Mouse (Mus musculus): Measurements from ENCODE around the gene Ly6g5c. TPM values are rescaled to one million over a fixed set of nuclear protein-coding genes. Genes with fewer than 3 reads are reported as not detected.

The Ly6g5c gene
- total RNA-seq, 2 experiments from 2014 or later = not detected

DNA sequence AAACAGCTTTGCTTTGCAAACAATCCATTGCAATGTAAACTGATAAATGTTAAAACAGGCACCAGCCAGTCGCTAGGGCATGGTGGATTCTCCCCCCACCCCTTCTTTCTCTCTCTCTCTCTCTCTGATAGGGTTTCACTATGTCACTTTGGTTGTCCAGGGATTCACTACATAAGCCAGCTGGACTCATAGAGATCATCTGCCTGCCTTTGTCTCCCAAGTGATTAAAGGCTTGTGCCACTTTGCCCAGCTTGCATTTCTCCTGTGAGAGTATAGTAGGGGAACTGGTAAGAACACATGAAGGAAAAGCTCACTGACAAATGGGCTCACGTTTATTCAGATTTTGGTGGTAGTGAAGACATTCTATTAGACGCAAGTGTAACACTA, 24.1 kb downstream of the Ly6g5c start:
- no peak for DNase-seq (ENCODE audit: low spot score in 2 of 2)
- intact Hi-C loops (cut with DNase I) = no loop called here

DNA sequence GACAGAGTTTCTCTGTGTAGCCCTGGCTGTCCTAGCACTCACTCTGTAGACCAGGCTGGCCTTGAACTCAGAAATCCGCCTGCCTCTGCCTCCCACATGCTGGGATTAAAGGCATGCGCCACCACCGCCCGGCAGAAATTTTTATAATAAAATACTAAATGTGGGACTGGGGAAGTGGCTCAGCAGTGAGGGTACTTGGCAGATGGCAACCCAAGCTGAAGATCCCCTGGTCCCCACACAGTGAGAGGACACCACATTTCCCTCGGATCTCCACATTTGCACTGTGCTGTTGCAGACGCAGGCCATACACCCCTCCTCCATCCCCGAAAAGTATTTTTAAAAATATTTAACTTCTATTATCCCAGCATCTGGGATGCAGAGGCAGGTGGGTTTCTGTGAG, 25.4 kb downstream of the Ly6g5c start:
- DNase-seq (ENCODE audit: low spot score in 2 of 2) = no peak
- intact Hi-C loops (cut with DNase I) = no loop called here

DNA sequence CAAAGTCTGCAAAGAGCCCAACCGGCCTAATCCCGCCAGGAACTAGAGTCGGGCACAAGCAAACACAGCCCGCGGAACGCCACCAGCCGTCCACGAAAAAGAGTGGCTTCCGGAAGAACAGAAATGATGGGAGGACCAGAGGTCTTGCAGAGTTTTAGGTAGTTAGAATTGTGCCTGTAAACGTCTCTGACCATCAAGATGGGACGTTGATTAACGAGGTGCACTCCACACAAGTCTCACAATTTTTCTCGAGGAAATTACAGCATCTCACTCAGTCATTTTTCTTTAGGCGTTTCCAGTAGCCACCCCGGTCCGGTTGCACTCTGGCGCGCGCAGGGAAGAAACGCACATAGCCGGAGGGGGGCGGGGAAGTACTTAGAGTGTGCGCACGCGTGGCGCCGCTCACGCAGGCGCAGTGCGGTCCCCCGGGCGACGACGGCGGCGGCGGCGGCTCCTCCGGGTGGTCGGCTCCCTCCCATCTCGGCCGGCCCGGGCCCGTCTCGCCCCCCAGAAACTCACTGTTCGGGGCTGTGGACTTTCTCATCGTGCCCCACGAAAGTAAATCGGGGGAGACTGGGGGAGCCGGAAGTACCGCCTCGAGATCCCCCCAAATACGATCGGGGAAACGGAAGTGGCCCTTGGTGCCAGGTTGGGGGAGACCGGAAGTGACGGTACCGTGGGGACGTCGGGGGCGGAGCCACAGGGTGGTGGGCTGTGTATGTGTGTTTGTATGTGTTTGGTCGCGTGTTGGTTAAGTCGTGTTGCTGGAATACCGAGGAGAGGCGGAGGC, 26.9 kb downstream of the Ly6g5c start, which contains the start of gene Bag6:
Gene Bag6, plus strand, starts transcription at position 378 of the 790 bp plus-strand sequence.
- intact Hi-C loops (cut with DNase I) = no loop called here
- peak; percentile 94 to 96 for DNase-seq (ENCODE audit: low spot score in 2 of 2)

DNA sequence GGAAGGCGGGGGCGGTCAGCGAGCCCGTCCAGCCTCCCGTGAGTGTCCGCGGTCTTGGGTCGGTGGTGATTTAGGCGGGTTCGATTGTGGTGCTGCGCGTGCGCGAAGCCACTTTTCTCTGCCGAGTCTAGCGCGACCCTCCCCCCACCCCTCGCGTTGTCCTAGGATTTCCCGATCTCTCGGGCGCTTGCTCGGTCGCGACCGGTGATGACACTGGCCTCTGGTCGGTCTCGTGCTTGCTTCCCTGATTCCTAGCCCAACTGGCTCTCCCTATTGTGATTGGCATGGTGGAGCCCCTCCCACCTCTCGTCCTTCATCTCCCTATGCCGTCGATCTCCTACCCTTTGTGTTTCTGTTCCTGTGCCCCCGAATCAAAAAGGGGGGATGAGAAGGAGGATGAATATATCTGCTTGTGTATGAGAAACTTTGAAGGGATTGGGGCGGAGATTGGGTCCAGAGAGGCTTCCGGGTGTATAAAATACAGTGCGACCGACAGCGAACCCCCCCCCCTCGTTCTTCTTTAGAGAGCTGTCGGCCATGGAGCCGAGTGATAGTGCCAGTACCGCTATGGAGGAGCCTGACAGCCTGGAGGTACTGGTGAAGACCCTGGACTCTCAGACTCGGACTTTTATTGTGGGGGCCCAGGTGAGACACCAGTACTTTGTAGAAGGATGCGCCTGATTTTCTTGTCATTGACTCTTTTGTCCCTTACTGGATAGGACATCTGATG, 27.7 kb downstream of the Ly6g5c start:
- peak in 1 of 2 experiments; percentile 89 for DNase-seq (ENCODE audit: low spot score in 2 of 2)
- intact Hi-C loops (cut with DNase I) = no loop called here

DNA sequence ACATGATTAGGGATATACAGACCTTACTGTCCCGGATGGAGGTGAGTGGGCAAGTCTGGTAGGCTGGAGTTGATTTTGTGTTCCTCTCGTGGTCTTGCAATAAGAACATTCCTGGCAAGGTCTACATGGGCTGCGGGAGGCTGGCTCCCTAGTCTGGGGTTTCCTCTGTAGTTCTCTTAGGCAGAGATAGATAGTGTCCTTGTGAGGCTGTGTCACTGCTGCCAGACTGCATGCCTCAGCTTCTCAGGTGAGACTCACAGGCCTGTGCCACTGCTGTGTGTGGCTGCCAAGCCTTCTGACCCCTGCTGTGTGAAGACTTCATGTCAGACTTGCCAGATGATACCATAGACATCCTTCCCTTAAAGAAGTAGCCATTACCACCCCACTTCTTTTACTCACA, 31.2 kb downstream of the Ly6g5c start:
- intact Hi-C loops (cut with DNase I) = no loop called here

DNA sequence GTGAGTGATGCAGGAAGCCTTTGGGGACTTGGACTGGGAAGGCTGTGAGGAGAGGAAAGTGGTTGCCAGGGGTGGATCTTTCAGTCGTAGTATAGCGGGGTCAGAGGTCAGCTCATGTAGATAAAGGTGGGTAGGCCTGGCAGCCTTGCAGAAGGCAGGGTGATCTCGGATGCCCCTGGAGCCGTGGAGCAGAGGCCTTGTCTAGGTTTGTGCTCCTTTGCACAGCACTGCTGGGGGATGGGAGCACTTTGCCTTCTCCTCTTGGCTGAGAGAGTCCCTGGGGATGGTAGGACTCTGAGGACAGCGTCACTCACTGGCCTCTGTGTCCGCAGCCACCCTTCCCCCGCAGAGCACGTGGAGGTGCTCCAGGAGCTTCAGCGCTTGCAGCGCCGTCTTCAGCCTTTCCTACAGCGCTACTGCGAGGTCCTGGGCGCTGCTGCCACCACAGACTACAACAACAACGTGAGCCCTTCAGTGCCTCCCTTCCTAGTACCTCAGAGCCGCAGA, 32.5 kb downstream of the Ly6g5c start:
- DNase-seq (ENCODE audit: low spot score in 2 of 2) = no peak
- intact Hi-C loops (cut with DNase I) = loop anchor here (2.0 kb wide), 1 partner anchor 14 kb away; no protein-coding TSS in a partner anchor

More for the DNA sequence above, 31.2 kb downstream of the Ly6g5c start:
- no peak for DNase-seq (ENCODE audit: low spot score in 2 of 2)

DNA sequence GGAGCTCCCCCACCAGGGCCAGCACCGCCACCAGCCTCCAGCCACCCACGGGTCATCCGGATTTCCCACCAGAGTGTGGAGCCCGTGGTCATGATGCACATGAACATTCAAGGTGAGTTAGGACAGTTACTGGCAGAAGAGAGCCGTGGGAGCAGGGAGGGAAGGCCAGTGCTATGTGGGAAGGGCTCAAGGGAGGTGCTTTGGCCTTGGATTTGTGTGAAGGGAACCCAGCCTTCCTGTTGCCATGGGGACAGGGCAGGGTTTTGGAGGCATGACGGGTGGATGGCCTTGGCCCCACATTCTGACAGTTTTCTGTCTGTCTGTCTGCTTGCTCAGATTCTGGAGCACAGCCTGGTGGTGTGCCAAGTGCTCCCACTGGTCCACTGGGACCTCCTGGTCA, 33.9 kb downstream of the Ly6g5c start:
- intact Hi-C loops (cut with DNase I) = loop anchor here (2.0 kb wide), 1 partner anchor 13 kb away; no protein-coding TSS in a partner anchor
- DNase-seq (ENCODE audit: low spot score in 2 of 2) = no peak

DNA sequence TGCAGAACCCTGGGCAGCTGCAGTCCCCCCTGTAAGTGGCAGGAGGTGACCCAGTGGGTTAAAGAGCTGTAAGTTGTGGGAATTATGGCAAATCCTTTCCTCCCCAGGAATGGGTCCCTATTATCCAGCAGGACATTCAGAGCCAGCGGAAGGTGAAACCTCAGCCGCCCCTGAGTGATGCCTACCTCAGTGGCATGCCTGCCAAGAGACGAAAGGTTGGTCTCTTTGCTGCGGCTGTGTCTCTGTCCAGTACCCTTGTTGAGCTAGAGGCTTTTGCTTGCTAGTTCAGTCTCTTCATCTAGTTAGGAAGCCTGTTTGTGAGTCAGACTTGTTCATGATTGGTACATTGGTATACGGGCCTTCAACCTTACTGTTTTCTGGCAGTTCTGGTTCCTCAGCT, 38.1 kb downstream of the Ly6g5c start:
- DNase-seq (ENCODE audit: low spot score in 2 of 2) = no peak
- intact Hi-C loops (cut with DNase I) = no loop called here

DNA sequence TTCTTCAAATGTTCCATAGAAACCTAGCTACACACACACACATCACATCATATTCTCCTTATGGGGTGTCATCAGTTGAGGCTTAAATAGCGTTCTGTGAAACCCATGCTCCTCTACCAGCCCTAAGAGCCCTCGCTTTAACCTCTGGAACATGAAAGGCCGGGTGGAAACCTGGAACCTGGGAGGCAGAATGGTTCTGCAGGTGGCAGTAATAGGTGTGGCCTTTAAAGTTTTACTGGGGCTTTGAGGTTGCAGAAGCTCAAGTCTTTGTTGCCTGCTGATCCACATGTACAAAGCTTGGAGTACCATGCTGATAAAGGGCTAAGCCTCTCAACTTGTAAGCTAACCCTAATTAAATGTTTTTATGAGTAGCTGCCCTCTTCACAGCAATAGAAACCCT, 39.3 kb downstream of the Ly6g5c start:
- no peak for DNase-seq (ENCODE audit: low spot score in 2 of 2)
- intact Hi-C loops (cut with DNase I) = no loop called here

DNA sequence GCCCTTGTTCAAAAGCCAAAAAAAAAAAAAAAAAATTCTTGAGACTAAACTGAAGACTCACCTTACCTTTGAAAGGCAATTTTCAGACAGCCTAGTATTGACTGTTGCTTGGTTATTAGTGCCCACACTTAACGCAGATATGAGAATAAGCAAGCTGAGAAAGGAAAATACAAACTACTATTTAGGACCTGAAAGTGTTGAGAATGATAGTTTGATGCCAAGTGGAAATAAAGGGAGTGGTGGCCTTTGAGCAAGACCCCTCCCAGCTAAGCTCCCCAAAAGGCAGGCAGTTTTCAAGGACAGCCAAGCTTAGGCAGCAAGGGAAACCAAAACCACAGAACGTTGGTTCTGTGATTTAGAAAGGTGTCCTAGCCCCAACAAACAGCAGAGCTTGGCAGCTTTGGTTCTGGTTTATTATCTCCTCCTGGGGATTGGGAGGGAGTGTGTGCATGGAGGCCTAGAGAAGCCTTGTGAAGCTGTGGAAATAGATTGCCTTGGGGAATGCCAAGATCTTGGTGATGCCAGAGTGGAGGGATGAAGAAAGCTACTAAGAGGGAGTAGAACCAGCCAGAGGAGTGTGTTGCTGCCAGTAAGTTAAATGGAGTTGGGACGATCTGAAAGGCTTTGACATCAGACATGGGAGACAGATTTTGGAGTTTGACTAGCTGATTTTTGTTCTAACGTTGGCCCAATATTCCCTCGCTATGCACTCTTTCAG, 40.0 kb downstream of the Ly6g5c start:
- intact Hi-C loops (cut with DNase I) = no loop called here
- DNase-seq (ENCODE audit: low spot score in 2 of 2) = no peak

DNA sequence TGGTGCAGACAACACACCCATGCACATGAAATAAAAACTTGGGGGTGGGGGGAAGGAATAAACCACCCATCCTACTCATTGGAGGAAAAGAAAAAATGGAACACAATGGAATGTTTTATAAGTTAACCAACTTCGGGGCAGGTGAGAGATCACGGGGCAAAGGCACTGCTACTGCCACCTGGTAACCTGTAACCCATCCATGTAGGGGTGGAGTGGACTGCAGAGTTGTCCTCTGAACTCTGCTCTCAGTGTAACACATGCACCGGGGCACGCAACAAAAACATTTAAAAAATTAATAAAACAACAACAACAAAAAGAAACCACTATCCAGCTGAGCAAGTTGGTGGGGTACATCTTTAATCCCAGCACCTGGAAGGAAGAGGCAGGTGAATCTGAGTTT, 44.0 kb downstream of the Ly6g5c start:
- DNase-seq (ENCODE audit: low spot score in 2 of 2) = no peak
- intact Hi-C loops (cut with DNase I) = no loop called here

DNA sequence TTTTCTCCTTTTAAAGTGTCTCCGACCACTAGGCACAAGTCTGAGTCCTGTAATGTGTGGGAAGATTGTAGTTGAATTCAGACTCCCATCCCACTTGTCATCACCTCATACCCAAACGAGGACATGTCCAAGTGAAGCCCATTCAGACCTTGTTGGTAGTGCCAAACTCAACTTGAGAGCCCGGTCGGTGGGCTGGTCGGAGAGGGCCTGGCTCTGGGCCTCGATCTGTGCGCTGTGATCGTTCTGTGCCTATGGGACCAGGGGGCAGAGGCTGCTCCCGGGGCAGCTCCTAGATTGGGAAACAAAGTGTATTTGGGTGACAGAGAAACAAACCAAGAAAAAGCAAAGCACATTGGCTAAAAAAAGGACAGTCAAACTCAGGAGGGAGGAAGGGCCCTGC, 45.0 kb downstream of the Ly6g5c start:
- intact Hi-C loops (cut with DNase I) = no loop called here

DNA sequence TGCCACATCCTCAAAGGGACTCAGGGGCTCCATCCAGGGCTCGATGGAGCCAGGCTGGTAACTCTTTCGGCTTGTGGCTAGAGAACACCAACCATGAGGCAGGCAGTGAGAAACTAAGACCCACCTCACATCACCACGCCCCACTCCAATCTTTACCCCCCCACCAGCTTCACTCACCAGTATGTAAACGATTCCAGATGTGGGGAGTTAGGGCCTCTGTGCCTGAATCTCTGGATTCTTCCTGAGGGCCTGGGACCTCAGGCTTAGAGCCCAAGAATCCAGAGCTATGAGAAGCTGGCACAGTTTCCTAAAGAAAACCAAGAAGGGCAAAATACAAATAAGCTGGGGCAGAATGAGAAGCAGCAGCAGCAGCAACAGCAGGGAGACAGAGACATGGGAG, 45.9 kb downstream of the Ly6g5c start:
- intact Hi-C loops (cut with DNase I) = loop anchor here (2.0 kb wide), 1 partner anchor 13 kb away; no protein-coding TSS in a partner anchor
- DNase-seq (ENCODE audit: low spot score in 2 of 2) = no peak

More for the DNA sequence above, 45.0 kb downstream of the Ly6g5c start:
- DNase-seq (ENCODE audit: low spot score in 2 of 2) = no peak

DNA sequence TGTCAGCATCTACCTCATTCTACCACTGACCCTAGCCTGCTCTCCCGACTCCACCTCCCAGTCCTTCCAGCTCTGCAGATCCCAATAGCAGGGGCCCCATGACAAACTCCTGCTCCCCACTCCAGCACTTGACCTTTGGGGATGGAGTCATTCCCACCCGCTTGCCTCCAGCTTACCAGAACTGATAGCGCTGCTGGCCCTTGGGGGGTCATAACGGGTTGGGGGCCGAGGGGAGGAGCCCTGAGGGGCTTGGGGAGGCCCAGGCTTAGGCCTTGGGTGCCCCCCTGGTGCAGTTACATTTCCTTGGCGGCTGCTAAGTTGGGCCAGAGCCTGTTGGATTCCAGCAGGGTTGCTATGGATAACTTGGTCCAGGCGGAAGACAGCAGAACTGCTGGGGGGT, 46.5 kb downstream of the Ly6g5c start:
- no peak for DNase-seq (ENCODE audit: low spot score in 2 of 2)
- intact Hi-C loops (cut with DNase I) = loop anchor here (2.0 kb wide), 1 partner anchor 14 kb away; no protein-coding TSS in a partner anchor

DNA sequence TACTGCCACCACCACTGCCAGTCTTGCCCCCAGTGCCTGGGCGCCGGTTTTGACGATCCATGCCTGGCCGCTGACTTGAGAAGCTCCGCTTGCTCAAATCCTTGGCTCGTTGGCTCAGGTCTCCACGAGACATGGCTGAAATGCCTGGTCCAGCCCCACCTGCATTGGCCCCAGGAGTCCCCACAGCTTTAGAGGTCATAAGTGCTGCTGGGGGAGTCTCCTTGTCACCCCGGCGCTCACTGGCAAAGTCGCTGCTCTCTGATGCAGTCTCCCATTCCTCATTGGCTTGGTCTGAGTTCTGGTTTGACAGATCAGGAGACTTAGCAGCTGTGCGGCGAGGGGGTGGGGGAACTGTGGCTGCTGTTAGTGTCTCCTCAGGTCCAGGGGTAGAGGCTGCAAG, 47.4 kb downstream of the Ly6g5c start:
- no peak for DNase-seq (ENCODE audit: low spot score in 2 of 2)
- intact Hi-C loops (cut with DNase I) = loop anchor here (2.0 kb wide), 1 partner anchor 15 kb away; no protein-coding TSS in a partner anchor

DNA sequence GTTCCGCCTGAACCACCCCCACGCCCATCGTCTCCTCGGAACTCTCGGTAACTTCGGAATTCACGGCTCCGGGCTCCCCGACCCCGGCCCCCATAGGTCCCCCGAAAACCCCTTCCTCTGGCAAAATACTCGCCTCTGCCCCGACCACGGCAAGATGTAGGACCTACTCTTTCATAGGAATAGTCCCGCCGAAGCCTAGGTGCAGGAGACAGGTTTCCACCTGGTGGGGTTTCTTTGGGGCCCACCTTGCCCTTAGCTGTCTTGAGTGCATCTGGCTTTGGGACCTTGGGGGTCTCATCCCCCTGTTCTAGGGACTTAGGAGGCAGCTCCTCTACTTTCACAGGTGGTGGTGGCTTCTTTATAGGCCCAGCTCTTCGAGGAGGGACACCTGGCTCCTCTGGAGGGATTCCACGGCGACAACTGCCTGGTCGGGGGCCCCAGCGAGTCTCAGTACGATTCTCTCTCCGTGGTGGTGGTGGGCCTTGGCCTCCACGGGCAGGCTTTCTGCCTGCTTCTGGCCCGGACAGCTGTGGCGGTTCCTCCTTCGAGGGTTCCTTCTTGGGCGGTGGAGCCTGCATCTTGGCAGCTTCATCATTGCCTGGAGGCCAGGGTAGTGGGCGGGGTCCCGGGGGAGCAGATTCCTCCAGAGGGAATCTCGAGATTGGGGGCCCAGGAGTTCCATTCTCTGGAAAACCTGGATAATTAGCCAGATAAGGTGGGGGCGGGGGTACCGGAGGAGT, 48.6 kb downstream of the Ly6g5c start:
- intact Hi-C loops (cut with DNase I) = no loop called here
- DNase-seq (ENCODE audit: low spot score in 2 of 2) = no peak

DNA sequence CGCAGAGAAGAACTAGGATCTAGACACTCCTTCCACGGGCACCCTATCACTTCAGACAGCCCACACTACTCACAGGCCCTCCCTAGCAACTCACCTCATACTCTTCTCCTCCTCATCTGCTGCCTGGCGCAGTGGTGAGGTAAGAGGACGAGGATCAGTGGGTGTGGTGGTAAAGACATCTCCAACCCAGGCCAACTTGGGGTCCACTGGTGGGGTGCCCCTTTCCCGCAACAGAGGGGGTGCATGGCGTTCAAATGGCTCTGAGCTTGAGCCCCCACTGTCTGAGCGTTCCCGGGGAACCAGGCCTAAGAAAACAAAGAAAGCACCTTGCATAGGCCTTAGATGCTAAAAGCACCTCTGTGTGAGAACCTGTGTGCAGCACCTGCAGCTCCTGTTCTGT, 49.2 kb downstream of the Ly6g5c start:
- no peak for DNase-seq (ENCODE audit: low spot score in 2 of 2)
- intact Hi-C loops (cut with DNase I) = no loop called here

DNA sequence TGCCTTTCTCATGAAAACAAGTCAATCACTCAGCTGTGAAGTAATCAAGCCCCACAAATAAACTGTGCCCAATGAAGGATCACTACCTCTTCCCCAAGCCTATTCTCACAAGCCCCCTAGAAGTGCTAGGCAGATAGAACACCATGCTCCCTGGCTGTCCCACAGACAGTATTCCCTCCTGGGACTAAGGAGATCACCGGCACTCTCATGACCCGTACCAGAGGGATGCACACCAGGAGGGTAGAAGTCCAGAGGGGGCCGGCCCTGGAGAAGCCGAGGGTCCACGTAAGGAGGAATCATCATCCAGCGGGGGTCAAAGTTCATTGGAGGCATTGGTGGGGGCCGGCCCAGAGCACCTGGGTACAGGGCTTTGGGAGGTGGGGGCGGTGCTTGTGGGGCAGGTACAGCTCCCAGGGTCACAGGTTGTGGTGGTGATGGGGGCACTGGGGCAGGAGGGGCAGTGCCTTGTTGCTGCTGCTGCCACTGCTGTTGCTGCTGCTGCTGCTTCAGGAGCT, 49.6 kb downstream of the Ly6g5c start:
- intact Hi-C loops (cut with DNase I) = no loop called here
- no peak for DNase-seq (ENCODE audit: low spot score in 2 of 2)

All from left cerebral cortex, postnatal 14 days (tissue).